Mouse (Mus musculus) embryonic fibroblast, embryonic 13.5 days (primary cell): ENCODE measurements around the gene Scaf4. TPM values are rescaled to one million over a fixed set of nuclear protein-coding genes. Genes with fewer than 3 reads are reported as not detected.

Experiments used
- H3K27ac ChIP-seq: 2 replicates; pipeline ENCODE4 v1.5.1; 2012; ENCODE audit warnings: low read length, control low read depth, inconsistent platforms; ENCODE audit not compliant: insufficient read depth
- H3K4me1 ChIP-seq: 2 replicates; pipeline ENCODE4 v1.6.1; 2011; ENCODE audit warnings: low read length; ENCODE audit not compliant: control insufficient read depth, insufficient read depth
- H3K4me3 ChIP-seq: 2 replicates; pipeline ENCODE4 v1.5.1; 2011; ENCODE audit warnings: mild to moderate bottlenecking, control low read depth, low read length; ENCODE audit not compliant: insufficient read depth
- CTCF ChIP-seq: IDR thresholded peaks from 2 replicates; pipeline ENCODE4 v1.5.1; 2011; ENCODE audit warnings: mild to moderate bottlenecking, control low read depth, low read length, moderate library complexity, borderline replicate concordance; ENCODE audit not compliant: insufficient read depth
- POLR2A ChIP-seq: IDR thresholded peaks from 2 replicates; pipeline ENCODE4 v1.6.1; 2011; ENCODE audit warnings: low read depth, mild to moderate bottlenecking, control low read depth, low read length, moderate library complexity
- polyA plus RNA-seq: library from polyadenylated mRNA; stranded (reverse); fragments of >200 nt; gene quantifications from 2 replicates; pipeline ENCODE4 v1.2.4, GENCODE M21; 2011; ENCODE audit warnings: low read depth; ENCODE audit not compliant: missing spikeins, insufficient read length

Gene Scaf4
- 28.6 and 37.4 TPM in 2 replicates for polyA plus RNA-seq

GRCm38 (mm10) chr16:90283905-90284891, at the start of gene Scaf4:
Gene Scaf4, minus strand, starts transcription at chr16:90284503.
- Histone ChIP-seq H3K4me3 (peak within 1 kb of the TSS; percentile 91), H3K4me1 (peaks cover 7% of the 10 kb centered on the region), H3K27ac (peak within 1 kb of the TSS; percentile 82)
- TF ChIP-seq CTCF (no peak), POLR2A (peak; percentile 86)

GRCm38 (mm10) chr16:90332553-90332952, 48.2 kb upstream of the Scaf4 start:
- H3K4me3 ChIP-seq, result no peak overlapping the region
- no peak overlapping the region for H3K27ac ChIP-seq
- TF ChIP-seq CTCF (no peak), POLR2A (no peak)
- no peaks in the 10 kb centered on the region for H3K4me1 ChIP-seq

GRCm38 (mm10) chr16:90330979-90331378, 46.7 kb upstream of the Scaf4 start:
- H3K4me1 ChIP-seq, result no peaks in the 10 kb centered on the region
- TF ChIP-seq CTCF (no peak), POLR2A (no peak)
- no peak overlapping the region for H3K27ac ChIP-seq
- no peak overlapping the region for H3K4me3 ChIP-seq

- H3K27ac ChIP-seq, result no peak overlapping the region
- H3K4me3 ChIP-seq, result no peak overlapping the region
- no peaks in the 10 kb centered on the region for H3K4me1 ChIP-seq
- TF ChIP-seq CTCF (no peak), POLR2A (no peak)
These were observed 45.2 kb upstream of the Scaf4 start for GRCm38 (mm10) chr16:90329511-90329910.

GRCm38 (mm10) chr16:90322850-90323528, 38.7 kb upstream of the Scaf4 start:
- TF ChIP-seq CTCF (peak; percentile 90), POLR2A (no peak)
- no peak overlapping the region for H3K27ac ChIP-seq
- no peaks in the 10 kb centered on the region for H3K4me1 ChIP-seq
- H3K4me3 ChIP-seq, result no peak overlapping the region

GRCm38 (mm10) chr16:90319321-90319720, 35.0 kb upstream of the Scaf4 start:
- TF ChIP-seq POLR2A, result no peak
- TF ChIP-seq CTCF, result no peak
- Histone ChIP-seq H3K4me1 (no peaks in the 10 kb centered on the region), H3K27ac (no peak overlapping the region), H3K4me3 (no peak overlapping the region)

- no peak for TF ChIP-seq POLR2A
- no peak for TF ChIP-seq CTCF
- Histone ChIP-seq H3K4me3 (no peak overlapping the region), H3K4me1 (no peaks in the 10 kb centered on the region), H3K27ac (no peak overlapping the region)
These were observed 34.1 kb upstream of the Scaf4 start for GRCm38 (mm10) chr16:90318372-90318926.

GRCm38 (mm10) chr16:90317777-90318176, 33.5 kb upstream of the Scaf4 start:
- Histone ChIP-seq H3K27ac (no peak overlapping the region), H3K4me3 (no peak overlapping the region), H3K4me1 (no peaks in the 10 kb centered on the region)
- TF ChIP-seq CTCF (no peak), POLR2A (no peak)

- H3K4me3 ChIP-seq, result no peak overlapping the region
- H3K27ac ChIP-seq, result no peak overlapping the region
- no peak for TF ChIP-seq CTCF
- TF ChIP-seq POLR2A, result no peak
- H3K4me1 ChIP-seq, result no peaks in the 10 kb centered on the region
These were observed 31.6 kb upstream of the Scaf4 start for GRCm38 (mm10) chr16:90315881-90316280.
